Mouse (Mus musculus) c-Kit-positive CD71-positive TER-119-positive erythroid progenitor cells, embryonic 14.5 days (primary cell): ENCODE data around the gene Arhgef12.
A peak's percentile ranks its signal among the peaks of the same experiment; 100 is the strongest.
"Not testable (repeated sequence)": the region's sequence is repeated elsewhere in the genome, so short reads cannot be mapped to it uniquely, and the experiment has no call there.

Source experiments
- DNase-seq: peaks from one replicate; pipeline ENCODE4 v3.0.0-alpha.2; 2013; ENCODE audit warnings: low spot score

The Arhgef12 gene

GRCm38 (mm10) chr9:43000070-43000469, 107.0 kb downstream of the Arhgef12 start:
- DNase-seq = peak; percentile 34

DNA sequence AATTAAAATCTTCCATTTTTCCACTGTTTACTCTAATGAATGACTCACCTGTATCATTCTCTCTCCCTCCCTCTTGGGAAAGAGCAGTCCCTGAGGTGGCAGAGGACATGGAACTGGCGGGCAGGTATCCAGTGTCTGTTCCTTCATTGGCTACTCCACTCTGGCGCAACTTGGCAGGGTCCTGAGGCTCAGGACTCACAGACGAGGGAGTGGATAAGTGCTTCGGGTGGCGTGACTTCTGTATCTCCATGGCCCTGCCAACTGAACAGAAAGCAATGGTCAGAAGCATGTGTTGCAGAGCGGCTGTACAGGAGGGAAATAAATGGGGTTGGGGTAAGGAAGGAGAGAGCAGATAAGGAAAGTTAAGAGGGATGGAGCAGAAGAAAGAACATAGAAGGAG, 109.5 kb downstream of the Arhgef12 start:
- no peak for DNase-seq

- no peak for DNase-seq
These were observed 111.7 kb downstream of the Arhgef12 start for GRCm38 (mm10) chr9:42995298-42995697.

- no peak for DNase-seq
These were observed 112.3 kb downstream of the Arhgef12 start for GRCm38 (mm10) chr9:42994708-42995107.

GRCm38 (mm10) chr9:42993659-42994058, 113.4 kb downstream of the Arhgef12 start:
- DNase-seq = peak; percentile 29

- DNase-seq = no peak
These were observed 119.1 kb downstream of the Arhgef12 start for GRCm38 (mm10) chr9:42987988-42988387.

DNA sequence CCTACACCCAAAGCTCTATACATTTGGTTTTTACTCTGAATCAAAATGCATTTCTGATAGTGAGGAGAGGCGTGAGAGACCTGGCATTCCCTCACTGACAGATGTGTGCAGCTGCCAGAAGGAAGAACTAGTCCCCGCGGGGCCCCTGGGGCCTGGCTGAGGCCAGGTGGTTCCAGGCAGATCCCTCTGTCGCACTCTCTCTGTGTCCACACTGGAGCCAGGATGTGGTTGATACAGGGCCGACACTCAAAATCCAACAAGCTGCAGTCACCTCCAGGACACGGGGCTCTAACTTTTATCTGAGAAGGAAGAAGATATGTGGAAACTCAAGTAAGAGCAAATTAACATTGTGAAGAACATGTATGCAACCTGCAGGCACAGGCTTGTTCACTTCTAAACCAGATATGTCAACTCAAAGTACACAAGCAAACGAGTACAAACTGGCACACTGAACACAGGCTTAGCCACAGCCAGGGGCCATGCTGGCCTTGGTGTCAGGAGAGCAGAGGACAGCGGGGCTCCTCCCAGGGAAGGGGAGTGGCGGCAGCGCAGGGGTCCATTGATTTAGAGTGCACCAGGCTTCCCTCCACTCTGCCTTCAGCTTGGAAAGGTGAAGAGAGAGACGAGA, 138.0 kb downstream of the Arhgef12 start:
- DNase-seq = no peak

DNA sequence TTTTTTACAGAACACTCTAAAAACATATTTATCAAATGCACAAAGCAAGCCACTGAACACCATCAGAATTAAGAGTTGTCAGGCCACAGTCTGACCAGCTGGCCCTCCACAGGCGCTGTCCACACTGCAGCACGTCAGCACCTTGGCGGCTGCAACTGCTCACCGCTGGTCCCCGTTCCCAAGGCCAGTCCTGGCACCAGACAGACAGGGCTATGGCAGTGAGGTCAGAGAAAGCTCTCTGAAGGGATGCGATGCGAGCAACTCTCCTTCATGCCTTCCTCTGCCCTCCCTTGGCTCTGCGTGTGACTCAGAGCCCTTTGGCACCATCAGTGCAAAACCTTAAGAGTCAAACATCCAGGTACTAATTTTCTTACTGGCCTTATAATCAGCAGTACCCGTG, 139.3 kb downstream of the Arhgef12 start:
- DNase-seq = no peak

DNA sequence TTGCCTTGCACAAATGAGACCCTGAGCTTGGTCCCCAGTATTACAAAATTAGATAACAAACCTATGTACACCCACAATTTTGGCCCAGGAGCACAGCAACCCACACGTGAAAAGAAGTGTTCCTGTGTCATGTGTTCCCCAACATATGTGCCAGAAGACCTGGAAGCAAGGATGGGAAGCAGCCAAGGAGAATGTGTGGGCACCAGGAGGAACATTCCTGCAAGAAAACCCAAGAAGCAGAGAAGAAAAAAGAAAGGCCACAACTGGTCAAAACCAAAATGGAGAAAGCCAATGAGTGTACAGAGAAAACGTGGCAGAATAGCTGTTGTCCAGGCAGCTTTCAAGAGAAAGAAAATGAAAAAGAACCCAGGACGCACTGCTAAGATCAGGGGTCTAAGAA, 142.2 kb downstream of the Arhgef12 start:
- DNase-seq = not testable (repeated sequence)

GRCm38 (mm10) chr9:42964366-42964765, 142.7 kb downstream of the Arhgef12 start:
- no peak for DNase-seq

DNA sequence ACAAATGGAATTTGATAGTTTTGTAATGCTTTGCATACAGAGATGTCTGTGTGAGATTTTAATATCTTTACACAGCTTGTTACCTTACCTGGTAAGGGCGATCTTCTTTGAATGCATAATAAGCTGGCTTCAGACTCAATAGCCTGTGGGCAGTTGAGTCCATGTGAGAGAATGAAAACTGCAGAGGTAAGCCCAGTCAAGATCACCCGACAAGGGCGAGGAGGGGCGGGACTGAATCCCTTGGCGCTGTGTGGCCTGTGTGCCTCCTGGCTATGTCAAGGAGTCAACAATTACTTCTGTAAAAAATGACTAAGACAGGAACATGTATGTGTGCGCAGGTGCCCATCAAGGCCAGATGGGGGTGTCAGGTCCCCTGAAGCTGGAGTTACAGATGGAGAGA, 144.5 kb downstream of the Arhgef12 start:
- DNase-seq = no peak

- DNase-seq = no peak
These were observed 148.6 kb downstream of the Arhgef12 start for GRCm38 (mm10) chr9:42958401-42958800.

DNA sequence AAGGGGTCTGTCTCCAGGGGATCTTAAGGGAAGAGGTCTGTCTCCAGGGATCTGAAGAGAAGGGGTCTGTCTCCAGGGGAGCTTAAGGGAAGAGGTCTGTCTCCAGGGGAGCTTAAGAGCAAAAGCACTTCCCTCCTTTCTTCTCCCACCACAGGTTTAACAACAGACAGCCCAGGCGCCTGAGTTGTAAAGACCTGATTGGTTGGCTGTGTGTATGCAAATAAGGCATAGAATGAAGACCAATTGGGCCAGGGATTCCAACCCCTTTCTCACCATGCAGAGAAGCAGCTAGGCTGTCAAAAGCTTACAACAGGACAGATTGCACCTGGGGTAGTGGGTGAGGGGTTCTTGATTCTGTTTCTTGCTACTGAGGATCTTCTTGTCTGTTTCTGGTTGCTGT, 158.7 kb downstream of the Arhgef12 start:
- no peak for DNase-seq

DNA sequence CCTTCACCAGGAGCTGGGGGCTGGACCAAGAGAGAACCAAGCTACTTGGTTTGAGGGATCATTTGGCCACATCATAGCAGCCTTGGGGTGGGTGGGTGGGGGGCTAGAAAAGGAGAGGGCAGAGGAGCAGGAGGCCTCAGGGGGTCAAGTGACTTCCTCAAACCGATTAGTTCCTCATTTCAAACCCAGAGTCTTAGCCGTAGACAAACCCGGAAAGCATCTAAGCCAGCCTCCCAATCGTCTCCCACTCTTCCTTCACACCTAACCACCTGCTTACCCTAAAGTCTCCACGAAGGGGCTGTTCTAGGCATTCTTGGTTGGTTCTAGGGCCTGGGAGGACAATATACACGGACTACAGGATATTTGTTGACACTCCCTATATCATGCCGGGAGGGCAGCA, 161.9 kb downstream of the Arhgef12 start:
- no peak for DNase-seq

DNA sequence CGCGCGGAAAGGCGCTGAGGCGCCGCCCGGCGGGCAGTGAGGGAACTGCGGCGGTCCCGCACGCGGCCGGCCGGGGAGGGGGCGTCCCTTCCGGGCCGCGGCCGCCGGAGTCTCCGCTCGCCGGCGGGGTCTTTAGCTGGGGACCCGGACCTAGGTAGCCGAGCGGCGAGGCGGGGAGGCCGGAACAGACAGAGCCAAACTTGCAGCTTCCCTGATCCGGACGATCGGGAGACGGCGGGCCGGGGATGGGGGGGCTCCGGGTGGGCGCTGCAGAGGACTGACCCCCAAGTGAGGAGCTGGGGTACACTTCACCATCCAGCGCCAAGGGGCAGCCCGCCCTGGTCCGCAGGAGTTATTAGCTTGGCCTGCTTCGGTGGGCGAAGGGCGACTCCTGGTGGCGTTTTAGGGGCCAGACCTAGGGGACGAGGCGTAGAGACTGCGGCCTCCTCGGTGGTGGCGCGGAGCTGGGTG, 162.5 kb downstream of the Arhgef12 start:
- peak; percentile 42 for DNase-seq

- DNase-seq = no peak
These were observed 163.1 kb downstream of the Arhgef12 start, which contains the start of gene Grik4 for GRCm38 (mm10) chr9:42943781-42944535. Gene Grik4 (minus strand): TSS chr9:42944493.

GRCm38 (mm10) chr9:42943057-42943529, 163.9 kb downstream of the Arhgef12 start:
- no peak for DNase-seq

GRCm38 (mm10) chr9:42942148-42942547, 164.9 kb downstream of the Arhgef12 start:
- DNase-seq = no peak

DNA sequence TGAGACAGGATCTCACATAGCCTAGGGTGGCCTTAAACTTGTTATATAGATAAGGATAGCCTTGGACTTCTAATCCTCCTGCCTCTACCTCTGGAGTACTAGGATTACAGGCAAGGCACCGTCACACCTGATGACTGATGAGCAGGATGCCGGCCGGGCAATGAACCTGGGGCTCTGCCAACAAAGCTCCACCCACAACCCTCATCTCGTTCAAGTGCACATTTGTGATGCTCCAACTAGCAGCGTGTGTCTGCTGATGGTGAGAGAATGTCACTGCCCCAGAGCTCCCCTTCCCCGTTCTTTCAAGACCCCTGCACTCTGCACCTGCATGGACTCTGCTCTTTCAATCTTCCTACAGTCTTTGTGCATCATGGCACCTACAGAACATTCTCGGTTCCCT, 174.9 kb downstream of the Arhgef12 start:
- no peak for DNase-seq

- DNase-seq = no peak
These were observed 179.5 kb downstream of the Arhgef12 start for GRCm38 (mm10) chr9:42927498-42927897.

DNA sequence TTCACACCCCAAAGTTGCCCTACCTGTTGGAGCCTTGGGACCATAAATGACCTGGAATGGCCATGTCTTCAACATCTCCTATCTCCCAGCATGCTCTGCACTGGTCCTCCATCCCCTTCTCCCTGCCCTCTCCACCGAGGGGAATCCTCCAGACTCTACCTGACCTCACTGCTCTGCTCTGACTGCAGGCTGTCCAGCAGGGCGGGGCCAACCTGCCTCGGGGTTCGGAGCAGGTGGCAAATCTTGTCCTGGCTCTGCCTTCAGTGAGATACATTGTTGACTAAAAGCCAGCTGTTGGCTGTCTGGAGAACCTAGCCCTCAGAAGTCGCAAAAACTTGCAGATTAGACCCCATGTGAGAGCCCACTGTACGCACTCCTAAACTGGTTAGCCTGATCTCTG, 180.5 kb downstream of the Arhgef12 start:
- no peak for DNase-seq

- DNase-seq = no peak
These were observed 185.2 kb downstream of the Arhgef12 start for GRCm38 (mm10) chr9:42921830-42922229.

GRCm38 (mm10) chr9:42920190-42920589, 186.8 kb downstream of the Arhgef12 start:
- DNase-seq = no peak
